Mouse (Mus musculus) forebrain, embryonic 14.5 days (tissue): Measurements from ENCODE around the gene Lyl1. TPM values are rescaled to one million over a fixed set of nuclear protein-coding genes. Genes with fewer than 3 reads are reported as not detected.
"Not testable (repeated sequence)": the region's sequence is repeated elsewhere in the genome, so short reads cannot be mapped to it uniquely, and the experiment has no call there.

Experiments
- ATAC-seq: fragments of 200-750 bp; cut with Nextera tagmentation; 2 replicates; pipeline ENCODE4 v1.8.0; 2017; ENCODE audit warnings: mild to moderate bottlenecking, moderate library complexity
- DNase-seq: peaks from one replicate; pipeline ENCODE4 v3.0.0-alpha.2; 2015; ENCODE audit warnings: low spot score
- H3K27ac ChIP-seq: fragments of 300-500 bp; sonication (generic); 2 replicates; pipeline ENCODE4 v1.5.1; 2014; ENCODE audit warnings: low read depth, mild to moderate bottlenecking, control low read depth, low read length, moderate library complexity
- H3K27me3 ChIP-seq: fragments of 300-500 bp; sonication (generic); replicated peaks from 2 replicates; pipeline ENCODE4 v1.6.1; 2014; ENCODE audit warnings: low read length, control low read depth, mixed read lengths; ENCODE audit not compliant: control insufficient read depth, insufficient read depth
- H3K36me3 ChIP-seq: fragments of 300-500 bp; sonication (generic); 2 replicates; pipeline ENCODE4 v1.6.1; 2014; ENCODE audit warnings: low read length, control low read depth; ENCODE audit not compliant: control insufficient read depth, insufficient read depth
- H3K4me1 ChIP-seq: fragments of 300-500 bp; sonication (generic); 2 replicates; pipeline ENCODE4 v1.6.1; 2014; ENCODE audit warnings: antibody characterized with exemption, low read length, control low read depth; ENCODE audit not compliant: control insufficient read depth, insufficient read depth
- H3K4me2 ChIP-seq: fragments of 300-500 bp; sonication (generic); 2 replicates; pipeline ENCODE4 v1.6.1; 2014; ENCODE audit warnings: mild to moderate bottlenecking, control low read depth, low read length
- H3K4me3 ChIP-seq: fragments of 300-500 bp; sonication (generic); 2 replicates; pipeline ENCODE4 v1.5.1; 2014; ENCODE audit warnings: low read depth, low read length, control low read depth
- H3K9ac ChIP-seq: fragments of 300-500 bp; sonication (generic); 2 replicates; pipeline ENCODE4 v1.6.1; 2014; ENCODE audit warnings: mild to moderate bottlenecking, low read length, control low read depth, moderate library complexity
- H3K9me3 ChIP-seq: fragments of 300-500 bp; sonication (generic); replicated peaks from 2 replicates; pipeline ENCODE4 v1.6.1; 2016; ENCODE audit warnings: low read length, control low read depth, mixed read lengths; ENCODE audit not compliant: control insufficient read depth
- WGBS: fragments of 180-500 bp; shearing (Covaris S2); extraction: QIAGEN DNeasy Blood & Tissue Kit; methylation state at CpG from one replicate; pipeline ENCODE4 v1.1.7; 2014; 5-methylcytosine and 5-hydroxymethylcytosine counted together
- polyA plus RNA-seq: library from polyadenylated mRNA; unstranded; fragments of >200 nt; fragmentation: Nextera tagmentation; extraction: Ambion mirVana; gene quantifications from 2 replicates; pipeline ENCODE4 v1.2.1, GENCODE M21; 2014

The Lyl1 gene
- polyA plus RNA-seq, 1 experiment from 2014 or later, result 2.9 TPM

DNA sequence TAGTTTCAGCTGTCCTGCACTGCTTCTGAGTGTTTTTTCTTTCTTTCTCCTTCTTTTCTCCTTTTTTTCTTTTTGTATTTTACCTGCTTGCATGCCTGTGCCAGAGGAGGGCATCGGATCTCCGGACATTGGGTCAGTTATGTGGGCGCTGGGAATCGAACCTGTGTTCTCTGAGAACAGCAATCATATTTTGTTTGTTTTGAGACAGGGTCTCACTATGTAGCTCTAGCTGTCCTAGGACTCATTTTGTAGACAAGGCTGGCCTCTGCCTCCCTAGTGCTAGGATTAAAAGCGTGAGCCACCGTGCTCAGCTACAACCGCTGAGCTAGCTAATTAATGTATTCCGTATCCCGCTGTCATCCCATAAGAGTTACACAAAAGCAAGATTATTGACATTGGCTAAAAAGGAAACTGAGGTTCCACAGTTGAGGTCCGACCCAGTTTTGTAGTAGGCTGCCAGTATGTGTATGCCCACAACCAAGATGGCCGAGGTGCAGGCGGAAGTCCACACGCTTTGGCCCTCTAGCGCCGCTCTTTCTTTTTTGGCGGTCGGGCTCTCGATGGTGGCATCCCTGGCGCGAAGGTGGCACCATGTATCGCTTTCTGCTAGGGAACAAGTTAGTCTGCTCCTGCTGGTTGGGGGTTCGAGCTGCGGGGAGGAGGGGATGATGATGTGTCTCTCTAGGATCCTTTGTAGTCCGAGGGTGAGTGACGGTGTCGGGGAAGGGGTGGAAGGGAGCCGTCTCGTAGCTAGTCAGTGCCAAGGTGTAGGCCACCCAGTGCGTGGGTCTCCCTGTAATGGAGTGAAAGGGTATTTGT lies 36.5 kb upstream of the Lyl1 start:
- H3K27ac ChIP-seq, result peak overlapping the region; percentile 90
- under 1% methylated on average over 29 of the region's 29 CpGs for WGBS

DNA sequence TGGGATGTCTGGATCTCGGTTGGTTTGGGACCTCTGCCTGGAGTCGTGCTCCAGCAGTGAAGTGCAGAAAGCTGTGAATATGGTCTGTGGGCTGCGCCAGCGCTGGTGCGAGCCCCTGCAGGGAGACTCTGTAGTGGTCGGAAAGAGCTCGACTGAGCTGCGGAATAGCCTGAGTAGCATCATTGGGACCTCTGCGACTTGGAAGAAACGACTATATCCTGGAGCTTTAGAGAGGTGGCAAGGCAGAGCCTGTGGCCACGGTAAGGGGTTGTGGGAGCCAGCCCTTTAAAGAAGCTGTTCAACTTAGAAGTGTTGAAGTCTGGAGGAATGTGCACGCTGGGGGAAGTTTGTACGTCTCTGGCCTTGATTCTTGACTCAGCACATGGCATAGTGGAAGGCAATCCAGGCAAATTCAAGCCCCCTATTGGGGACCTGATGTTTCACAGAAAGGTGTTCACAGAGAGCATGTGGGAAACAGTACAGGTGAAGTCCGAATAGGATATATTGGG lies 35.8 kb upstream of the Lyl1 start:
- WGBS, result 3% methylated on average over 14 of the region's 14 CpGs
- no peaks in the 10 kb centered on the region for H3K9me3 ChIP-seq
- H3K9ac ChIP-seq, result peak overlapping the region; percentile 84
- peak; percentile 3; the same call in 1 of the 2 replicates for ATAC-seq
- peak overlapping the region; percentile 90 for H3K27ac ChIP-seq
- H3K4me2 ChIP-seq, result peak overlapping the region; percentile 92
- H3K27me3 ChIP-seq, result no peaks in the 10 kb centered on the region
- H3K36me3 ChIP-seq, result peaks cover 15% of the 10 kb centered on the region; the same call in 1 of the 2 replicates
- DNase-seq, result peak; percentile 29
- peak overlapping the region; percentile 69 for H3K4me3 ChIP-seq
- peaks cover 27% of the 10 kb centered on the region for H3K4me1 ChIP-seq

More for the DNA sequence above, 36.5 kb upstream of the Lyl1 start:
- H3K9ac ChIP-seq, result peak overlapping the region; percentile 84
- peaks cover 11% of the 10 kb centered on the region; the same call in 1 of the 2 replicates for H3K36me3 ChIP-seq
- H3K4me3 ChIP-seq, result peak overlapping the region; percentile 69
- H3K9me3 ChIP-seq, result no peaks in the 10 kb centered on the region
- H3K4me2 ChIP-seq, result peak overlapping the region; percentile 92
- ATAC-seq (peak; percentile 51), DNase-seq (peak; percentile 90)
- H3K4me1 ChIP-seq, result peaks cover 34% of the 10 kb centered on the region
- no peaks in the 10 kb centered on the region for H3K27me3 ChIP-seq

DNA sequence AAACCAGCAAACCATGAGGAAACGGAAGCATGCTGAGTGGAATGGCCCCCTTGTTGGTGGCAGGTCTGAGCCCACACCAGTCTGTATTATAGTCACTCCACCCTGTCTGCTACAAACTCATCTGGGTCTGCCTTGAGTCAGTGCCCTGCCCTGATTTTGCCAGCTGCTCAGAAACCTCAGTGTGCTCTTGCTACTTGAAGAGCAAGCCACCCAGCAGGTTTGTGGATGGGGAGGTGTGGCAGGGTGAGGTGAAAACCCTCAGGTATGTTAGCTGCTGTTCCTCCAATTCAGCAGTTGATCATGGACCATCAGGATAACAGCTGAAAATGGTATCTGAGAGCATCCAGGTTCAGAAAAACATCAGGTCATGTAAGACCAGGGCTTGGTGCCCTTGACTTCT lies 33.2 kb upstream of the Lyl1 start:
- H3K4me1 ChIP-seq, result peaks cover 13% of the 10 kb centered on the region; the same call in 1 of the 2 replicates
- H3K4me3 ChIP-seq, result no peak overlapping the region
- 85% methylated on average over 1 of the region's 1 CpGs for WGBS
- H3K9me3 ChIP-seq, result no peaks in the 10 kb centered on the region
- H3K36me3 ChIP-seq, result peaks cover 41% of the 10 kb centered on the region
- ATAC-seq (no peak), DNase-seq (no peak)
- no peak overlapping the region for H3K4me2 ChIP-seq
- no peak overlapping the region for H3K9ac ChIP-seq
- no peak overlapping the region for H3K27ac ChIP-seq
- no peaks in the 10 kb centered on the region for H3K27me3 ChIP-seq

DNA sequence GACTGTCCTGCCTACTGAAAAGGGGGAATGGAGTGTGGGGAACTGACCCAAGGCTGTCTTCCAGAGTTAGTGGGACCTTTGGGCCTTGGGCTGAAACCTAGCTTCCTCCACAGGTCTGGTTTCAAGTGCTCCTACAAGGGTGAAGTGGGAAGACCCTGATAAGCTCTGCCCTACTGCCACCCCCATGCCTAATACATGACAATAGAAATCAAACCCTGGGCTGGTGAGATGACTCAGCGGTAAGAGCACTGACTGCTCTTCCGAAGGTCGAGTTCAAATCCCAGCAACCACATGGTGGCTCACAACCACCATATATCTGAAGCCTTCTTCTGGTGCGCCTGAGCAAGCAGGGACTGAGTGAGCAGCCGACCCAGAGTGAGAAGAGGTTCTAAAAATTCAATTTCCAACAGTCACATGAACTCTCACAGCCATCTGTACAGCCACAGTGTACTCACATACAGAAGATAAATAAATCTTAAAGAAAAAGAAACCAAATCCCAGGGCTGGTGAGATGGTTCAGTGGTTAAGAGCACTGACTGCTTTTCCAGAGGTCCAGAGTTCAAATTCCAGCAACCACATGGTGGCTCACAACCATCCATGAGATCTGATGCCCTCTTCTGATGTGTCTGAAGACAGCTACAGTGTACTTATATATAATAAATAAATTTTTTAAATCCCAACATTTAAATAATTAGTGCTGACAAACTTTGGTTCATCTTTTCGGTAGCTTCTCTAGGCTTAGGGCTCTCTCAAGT lies 32.3 kb upstream of the Lyl1 start:
- H3K4me3 ChIP-seq, result no peak overlapping the region
- peaks cover 48% of the 10 kb centered on the region for H3K36me3 ChIP-seq
- peaks cover 8% of the 10 kb centered on the region; the same call in 1 of the 2 replicates for H3K4me1 ChIP-seq

DNA sequence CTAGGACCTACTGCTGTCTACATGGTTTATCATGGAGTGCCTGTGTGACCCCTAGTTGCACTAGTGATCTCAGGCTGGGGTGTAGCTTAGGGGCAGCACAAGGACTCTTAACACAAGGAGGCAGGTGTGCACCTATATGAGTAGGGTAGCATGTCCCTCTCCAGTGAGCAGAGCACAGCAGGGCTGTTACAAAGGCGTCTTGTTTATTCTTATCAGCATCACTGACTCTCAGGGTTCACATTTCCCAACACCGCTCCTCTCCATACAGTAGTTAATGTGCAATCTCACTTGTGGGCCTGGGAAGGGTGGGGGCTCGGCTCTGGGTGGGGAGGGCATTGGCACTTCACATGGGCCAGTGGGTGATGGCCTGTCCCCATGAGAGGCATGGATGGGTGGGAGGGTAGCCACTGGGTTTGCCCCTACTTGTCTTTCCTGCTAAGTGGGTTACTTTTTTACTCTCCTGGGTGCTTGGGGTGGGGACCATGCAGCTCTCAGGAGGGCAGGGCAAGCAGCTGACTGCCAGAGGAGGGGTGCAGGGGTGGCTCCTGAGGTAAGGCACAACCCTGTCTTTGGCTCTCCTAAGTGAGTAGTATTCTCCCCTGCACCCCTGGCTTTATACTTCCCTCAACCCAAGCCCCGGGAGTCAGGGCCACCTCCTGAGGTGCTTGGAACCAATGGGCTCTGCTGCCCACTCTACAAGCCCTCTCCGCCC lies 30.8 kb upstream of the Lyl1 start:
- H3K4me2 ChIP-seq, H3K9me3 ChIP-seq, H3K4me3 ChIP-seq, H3K27me3 ChIP-seq, H3K9ac ChIP-seq, H3K27ac ChIP-seq, H3K4me1 ChIP-seq, DNase-seq, ATAC-seq: not testable (repeated sequence)
- H3K36me3 ChIP-seq, result peaks cover 63% of the 10 kb centered on the region
- whole genome bisulfite sequencing, result 95% methylated on average over 5 of the region's 5 CpGs

More for the DNA sequence above, 32.3 kb upstream of the Lyl1 start:
- no peak overlapping the region for H3K9ac ChIP-seq
- H3K9me3 ChIP-seq, result no peaks in the 10 kb centered on the region
- DNase-seq (no peak), ATAC-seq (no peak)
- no peak overlapping the region for H3K27ac ChIP-seq
- H3K4me2 ChIP-seq, result no peak overlapping the region
- H3K27me3 ChIP-seq, result no peaks in the 10 kb centered on the region
- WGBS, result 84% methylated on average over 6 of the region's 6 CpGs

DNA sequence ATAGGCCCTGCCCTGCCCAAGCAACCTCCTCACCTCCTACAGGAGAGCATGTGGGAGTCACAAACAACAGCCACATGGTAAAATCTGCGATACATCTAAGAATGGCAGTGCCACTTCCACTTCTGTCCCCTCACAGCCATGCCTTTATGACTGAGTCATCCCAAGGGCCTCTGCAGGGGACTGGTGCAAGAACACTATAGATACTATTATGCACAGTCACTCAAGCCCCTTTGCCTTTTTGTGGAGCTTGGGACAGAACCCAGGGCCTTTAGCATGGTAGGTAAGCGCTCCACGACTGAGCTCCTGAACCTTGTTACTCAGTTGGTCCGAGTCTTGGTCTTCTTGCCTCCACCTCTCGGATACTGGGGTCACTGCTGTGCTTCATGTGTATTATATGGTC lies 24.0 kb upstream of the Lyl1 start:
- H3K4me1 ChIP-seq, result no peaks in the 10 kb centered on the region
- H3K27me3 ChIP-seq, result no peaks in the 10 kb centered on the region
- WGBS, result 95% methylated on average over 5 of the region's 5 CpGs
- H3K27ac ChIP-seq, result no peak overlapping the region
- H3K9me3 ChIP-seq, result no peaks in the 10 kb centered on the region
- no peak overlapping the region for H3K4me2 ChIP-seq
- no peak overlapping the region for H3K4me3 ChIP-seq
- H3K9ac ChIP-seq, result no peak overlapping the region
- DNase-seq, result no peak
- peaks cover 53% of the 10 kb centered on the region for H3K36me3 ChIP-seq
- no peak for ATAC-seq

DNA sequence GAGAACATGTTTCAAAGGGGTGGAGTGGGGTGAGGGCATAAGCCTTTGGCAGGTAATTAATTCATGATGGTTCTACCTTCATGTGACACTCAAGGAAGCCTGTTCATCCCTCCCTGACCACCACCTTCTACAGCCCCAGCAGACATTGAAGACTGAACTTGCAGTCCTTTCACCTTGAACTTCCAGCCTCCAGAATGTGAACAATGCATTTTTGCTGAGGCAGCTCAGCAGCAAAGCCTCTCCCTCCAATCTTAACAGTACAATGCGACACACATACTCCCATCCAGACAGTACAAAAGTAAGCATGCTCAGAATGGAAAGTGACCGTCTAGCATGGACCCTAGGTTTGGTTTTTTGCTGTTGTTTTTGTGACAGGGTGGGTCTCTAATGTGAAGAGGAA lies 19.8 kb upstream of the Lyl1 start:
- H3K9me3 ChIP-seq, result no peaks in the 10 kb centered on the region
- no peak overlapping the region for H3K27ac ChIP-seq
- DNase-seq (no peak), ATAC-seq (no peak)
- H3K4me1 ChIP-seq, result peaks cover 12% of the 10 kb centered on the region
- H3K9ac ChIP-seq, result no peak overlapping the region
- H3K4me2 ChIP-seq, result no peak overlapping the region
- H3K27me3 ChIP-seq, result no peaks in the 10 kb centered on the region
- H3K4me3 ChIP-seq, result no peak overlapping the region
- H3K36me3 ChIP-seq, result peaks cover 24% of the 10 kb centered on the region
- 82% methylated on average over 2 of the region's 2 CpGs for WGBS

DNA sequence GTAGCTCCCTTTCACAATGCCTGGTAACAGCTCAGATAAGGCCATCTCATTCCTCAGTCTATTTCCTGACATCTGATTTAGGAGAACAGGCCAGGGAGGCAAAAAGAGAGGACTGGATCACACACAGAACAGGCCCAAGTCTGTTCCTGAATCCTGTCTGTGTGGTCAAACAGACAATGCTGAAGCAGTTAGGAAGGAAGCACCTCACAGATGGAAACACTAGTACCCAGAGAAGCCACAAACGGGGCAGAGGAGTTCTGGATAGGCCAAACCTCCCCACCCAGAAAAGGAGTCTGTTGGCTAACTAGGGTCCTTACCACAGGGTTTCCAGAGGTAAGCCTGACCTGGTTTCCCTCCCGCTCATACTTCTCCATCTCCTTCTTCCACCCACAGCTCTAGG lies 19.0 kb upstream of the Lyl1 start:
- DNase-seq (no peak), ATAC-seq (no peak)
- Histone ChIP-seq H3K9ac (no peak overlapping the region), H3K4me3 (no peak overlapping the region), H3K36me3 (peaks cover 19% of the 10 kb centered on the region), H3K27ac (no peak overlapping the region), H3K4me2 (no peak overlapping the region), H3K27me3 (no peaks in the 10 kb centered on the region), H3K9me3 (no peaks in the 10 kb centered on the region), H3K4me1 (peaks cover 16% of the 10 kb centered on the region)
- 92% methylated on average over 2 of the region's 2 CpGs for WGBS
